Mouse (Mus musculus) mouse embryonic stem cell (cell line): ENCODE results near the gene Phex.

Source experiments
- in situ Hi-C, 2 experiments: fragments of 300-500 bp; cut with MboI; formaldehyde crosslinking; loops; 1 replicate in 1 of 2; 3 replicates in 1 of 2; pipeline ENCODE4 v1.14.3; 2019 to 2020; ENCODE audit warnings: low sequenced_read_pairs in 2 of 2, low pct_unique_long_range_greater_than_20kb in 1 of 2, mixed read lengths in 1 of 2; ENCODE audit not compliant: unreplicated experiment in 1 of 2

The Phex gene

DNA sequence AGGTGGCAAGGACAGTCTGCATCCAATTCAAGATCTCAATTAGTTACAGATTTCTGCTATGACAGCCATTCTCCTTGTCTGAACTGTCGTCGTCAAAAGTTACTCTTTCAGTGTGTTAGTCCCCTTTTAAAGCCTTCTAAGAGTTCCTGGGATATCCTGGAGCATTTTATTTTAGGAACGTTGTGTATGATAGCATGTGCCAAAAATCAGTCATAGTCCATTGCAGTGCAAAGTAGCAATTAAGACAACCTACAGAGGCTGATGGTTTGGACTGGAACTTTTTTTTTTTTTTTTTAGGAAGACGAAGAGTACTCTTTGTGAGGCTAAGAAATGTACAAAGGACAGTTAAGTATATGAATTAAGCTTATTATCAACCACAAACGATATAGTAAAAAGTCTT is at the start of gene Phex:
Gene Phex, minus strand, starts transcription at position 101 of the 400 bp plus-strand sequence.
- in situ Hi-C loops: no loop called here

DNA sequence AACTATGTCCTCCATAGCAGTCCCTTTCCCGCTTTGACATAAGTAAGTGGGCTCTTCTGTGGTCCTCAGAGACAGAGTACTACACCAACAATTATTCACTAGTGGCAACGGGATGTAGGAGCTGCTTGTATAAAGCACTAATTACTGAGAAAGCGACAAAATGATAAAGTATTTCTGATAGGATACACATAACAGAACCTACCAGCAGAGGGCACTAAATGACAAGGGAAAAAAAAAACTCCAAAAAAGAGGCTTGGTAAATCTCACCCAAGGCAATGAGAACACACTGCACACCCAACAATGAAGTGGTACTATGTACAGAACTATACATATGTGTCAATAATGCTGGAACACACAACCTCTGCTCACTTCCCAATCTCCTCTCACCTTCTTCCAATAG is 47.6 kb upstream of the Phex start:
- in situ Hi-C loops: no loop called here

DNA sequence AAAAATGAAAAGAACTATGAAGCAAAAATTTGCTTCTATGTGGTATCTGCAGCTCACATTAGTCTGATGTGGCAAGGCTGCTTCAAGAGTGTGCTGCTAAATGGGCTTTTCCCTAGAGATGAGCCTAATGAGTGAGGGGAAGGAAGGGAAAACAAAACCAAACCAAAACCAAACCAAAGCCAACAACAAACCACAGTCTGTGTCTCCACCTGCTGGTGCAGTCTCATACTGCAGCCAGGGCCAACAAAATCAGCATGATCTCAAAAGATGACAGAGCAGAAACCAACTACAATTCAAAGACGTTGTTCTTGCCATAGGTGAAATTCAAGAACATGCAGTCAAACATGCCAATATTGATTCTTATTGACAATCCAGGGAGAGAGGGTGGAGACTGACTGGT is 39.3 kb upstream of the Phex start:
- in situ Hi-C loops: loop anchor here in 1 of 2 experiments (10.0 kb wide), 1 partner anchor 80 kb away; no protein-coding TSS in a partner anchor

DNA sequence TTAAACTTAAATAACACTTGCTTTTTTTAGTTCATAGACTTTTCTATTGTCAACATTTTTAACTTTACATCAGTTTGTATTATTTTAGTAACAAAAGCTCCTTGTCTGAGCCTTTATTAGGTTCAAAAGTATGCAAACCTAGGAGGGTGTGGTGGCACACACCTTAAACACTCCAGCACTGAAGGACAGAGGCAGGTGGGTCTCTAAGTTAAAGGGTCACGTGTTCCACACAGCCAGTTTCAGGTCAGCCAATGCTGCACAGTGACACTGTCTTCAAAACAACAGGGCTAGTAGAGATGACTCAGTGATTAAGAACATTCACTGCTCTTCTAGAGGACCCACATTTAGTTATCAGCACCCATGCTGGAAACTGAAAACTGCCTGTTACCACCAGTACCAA is 33.9 kb upstream of the Phex start:
- in situ Hi-C loops: no loop called here

DNA sequence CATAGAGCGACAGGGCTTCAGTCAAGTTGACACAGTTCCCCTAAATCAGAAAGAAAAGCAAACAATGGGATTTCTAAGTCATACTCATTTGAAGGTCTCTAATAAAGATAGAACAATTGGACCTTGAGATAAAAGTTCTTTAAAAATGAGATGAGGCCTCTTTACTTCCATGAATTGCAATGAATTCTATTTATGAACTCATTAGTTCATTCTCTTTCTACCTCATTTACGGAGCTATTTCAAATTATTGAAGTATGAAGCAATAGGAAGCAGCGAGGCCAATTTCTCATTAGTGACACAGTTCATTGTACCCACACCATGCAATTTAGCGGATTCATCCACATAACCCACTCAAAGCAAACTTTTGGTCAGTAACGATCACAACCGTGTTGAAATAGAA is 32.3 kb upstream of the Phex start:
- in situ Hi-C loops: no loop called here

DNA sequence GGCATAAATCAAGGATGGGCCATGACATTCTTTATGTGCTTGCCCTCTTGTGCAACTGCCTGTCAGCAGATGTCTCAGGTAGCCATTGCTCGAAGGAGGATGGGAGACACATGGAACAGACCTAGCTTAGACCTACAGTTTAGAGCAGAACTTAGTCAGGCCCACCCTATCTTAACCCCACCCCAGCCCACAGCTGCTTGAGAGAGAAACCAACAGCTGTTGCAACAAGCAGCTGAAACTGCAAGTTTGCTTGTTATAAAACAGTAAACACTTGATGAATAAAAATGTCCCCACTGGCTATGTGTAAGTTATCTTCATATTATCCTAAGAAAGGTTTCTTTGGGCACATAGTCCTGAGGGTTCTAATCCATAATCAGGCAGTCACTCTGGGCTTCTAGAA is 19.7 kb upstream of the Phex start:
- in situ Hi-C loops: no loop called here

DNA sequence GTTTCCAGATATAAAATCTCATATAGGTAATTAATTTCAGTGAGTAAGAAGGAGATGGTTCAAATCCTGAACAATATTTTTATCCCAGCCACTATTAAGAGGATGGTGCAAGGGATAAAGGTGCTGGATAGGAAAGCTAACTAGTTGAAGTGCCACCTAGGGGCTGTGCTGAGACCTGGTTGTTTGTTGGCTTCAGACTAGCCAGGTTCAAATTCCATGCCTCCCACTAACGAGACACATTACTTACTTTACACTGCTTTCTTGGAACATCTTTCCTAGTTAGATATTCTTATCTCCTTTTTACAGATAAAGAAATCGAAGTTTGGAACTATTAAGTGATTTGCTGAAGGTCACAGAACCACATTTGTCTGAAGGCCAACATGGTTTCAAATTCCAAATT is 4.3 kb upstream of the Phex start:
- in situ Hi-C loops: no loop called here

DNA sequence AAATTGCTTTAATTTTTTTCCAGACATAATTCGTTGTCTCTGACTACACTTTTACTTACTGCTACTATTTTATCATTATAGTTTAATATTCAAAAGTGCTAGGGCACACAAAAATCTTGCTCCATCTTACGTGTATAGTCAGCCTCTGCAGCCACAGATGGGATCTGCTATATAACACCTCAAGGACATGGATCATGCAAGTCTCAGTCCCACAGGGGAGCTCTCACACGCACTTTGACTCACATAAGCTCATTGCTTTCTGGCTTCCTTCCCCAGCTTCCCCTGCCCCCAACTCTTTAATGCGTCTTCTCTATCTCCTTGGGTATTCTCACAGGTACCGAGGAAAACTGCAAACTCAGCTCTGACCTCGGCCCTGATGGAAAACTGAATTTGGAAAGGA is 10.2 kb downstream of the Phex start:
- in situ Hi-C loops: no loop called here

DNA sequence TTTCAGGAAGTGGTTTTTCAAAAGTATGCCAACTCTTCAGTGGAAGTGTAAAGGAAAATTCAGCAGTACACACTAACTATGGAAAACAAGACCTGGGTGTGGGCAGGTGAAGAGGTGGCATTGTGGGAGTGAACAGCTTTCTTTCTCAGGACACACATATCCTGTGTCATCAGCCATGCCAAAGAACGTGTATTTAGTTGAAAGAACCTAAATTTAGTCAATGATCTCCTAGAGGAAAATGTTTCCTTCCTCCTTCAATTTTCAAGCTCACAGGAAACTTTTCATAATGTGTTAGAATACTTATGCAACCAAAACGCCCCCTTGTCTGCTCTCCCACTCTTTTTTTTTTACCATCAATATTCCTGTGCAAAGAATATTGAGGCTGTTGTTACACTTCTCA is 23.9 kb downstream of the Phex start:
- in situ Hi-C loops: no loop called here

DNA sequence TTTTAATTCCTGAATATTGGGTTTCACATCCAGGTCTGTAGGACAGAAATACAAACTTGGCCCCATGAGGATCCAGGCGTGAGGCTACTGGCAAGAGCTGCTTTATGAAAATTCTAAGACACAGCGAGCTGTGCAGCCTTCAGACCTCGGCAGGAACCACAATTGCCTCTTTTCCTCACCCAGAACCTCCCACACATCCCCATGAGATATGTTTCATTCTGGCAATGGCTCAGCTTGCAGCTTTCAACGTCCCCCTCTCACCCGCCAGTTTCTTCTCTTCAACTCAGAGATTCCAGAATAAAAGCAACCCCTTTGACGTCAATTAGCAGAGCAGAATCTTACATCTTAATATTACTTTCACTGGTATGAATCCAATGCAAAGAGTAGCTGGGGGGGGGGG is 25.0 kb downstream of the Phex start:
- in situ Hi-C loops: no loop called here

DNA sequence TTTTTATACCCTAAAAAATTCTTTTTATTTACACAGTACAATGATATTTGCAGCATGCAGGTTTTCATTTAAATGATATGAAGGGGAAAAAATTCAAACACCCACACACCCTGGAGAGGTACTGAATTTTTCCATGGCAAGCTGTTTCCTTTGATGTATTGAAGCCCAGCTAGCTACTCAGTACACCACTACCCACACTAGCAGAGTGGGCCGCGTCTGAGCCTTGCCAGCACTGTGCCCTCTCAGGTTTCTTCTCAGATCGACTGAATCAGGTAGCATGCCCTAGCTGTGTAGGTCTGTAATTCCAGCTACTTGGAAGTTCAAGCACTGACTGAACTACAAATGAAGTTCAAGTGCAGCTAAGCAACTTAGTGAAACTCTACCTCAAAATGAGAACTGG is 26.7 kb downstream of the Phex start:
- in situ Hi-C loops: no loop called here

DNA sequence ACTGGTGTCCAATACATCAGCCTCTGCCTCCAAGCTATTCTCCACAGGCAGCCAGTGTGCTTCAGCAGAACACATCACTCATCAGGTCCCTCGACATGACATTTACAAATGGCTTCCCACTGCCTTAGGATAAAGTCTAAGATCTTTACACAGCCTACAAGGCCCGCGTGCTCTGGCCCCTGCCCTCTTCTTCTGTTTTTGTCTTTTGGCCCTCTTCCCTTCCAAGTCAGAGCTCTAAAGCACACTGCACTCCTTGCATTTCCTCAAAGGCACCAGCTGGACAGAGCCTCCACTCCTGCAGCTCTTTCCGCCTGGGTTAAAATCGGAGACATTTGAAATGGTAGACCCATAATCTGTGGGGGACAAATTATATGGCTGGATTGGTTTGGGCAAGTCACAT is 28.1 kb downstream of the Phex start:
- in situ Hi-C loops: no loop called here

DNA sequence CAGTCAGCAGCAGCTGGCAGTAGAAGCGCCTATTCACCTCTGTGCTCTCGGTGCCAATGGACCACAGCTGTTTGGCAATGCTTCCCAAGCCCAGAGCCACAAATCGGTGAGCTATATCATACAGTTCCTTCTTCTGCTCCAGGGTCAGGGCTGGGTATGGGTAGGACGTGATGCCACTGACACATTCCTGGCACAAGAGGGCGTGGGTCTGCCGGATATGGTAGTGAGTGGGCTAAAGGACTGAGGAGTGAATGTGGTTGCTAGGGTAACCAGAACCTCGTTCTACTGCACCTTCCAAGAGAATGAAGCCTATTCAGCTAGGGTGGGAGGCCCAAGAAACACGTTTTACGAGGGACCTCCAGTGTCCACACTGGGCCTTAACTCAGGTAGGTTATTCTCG is 36.3 kb downstream of the Phex start:
- in situ Hi-C loops: loop anchor here in 1 of 2 experiments (10.0 kb wide), 1 partner anchor 76 kb away; no protein-coding TSS in a partner anchor

DNA sequence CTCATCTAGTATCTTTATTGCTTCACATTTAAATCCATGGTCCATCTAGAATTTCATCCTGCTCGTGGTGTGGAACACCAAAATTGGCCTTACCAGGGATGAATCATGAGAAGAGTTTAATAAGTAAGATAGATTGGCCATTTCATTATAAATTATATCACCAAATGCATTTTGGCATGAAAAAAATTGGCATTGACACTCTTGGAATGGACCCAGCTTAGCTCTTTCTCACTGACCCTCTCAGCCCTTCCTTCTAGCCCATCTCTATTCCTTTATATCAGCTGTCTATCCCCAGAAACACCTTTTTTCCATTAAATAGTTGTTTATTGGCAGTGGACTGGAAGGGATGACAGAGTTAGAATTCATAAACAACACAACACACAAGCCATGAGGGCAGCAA is 37.7 kb downstream of the Phex start:
- in situ Hi-C loops: loop anchor here in 1 of 2 experiments (10.0 kb wide), 1 partner anchor 77 kb away; no protein-coding TSS in a partner anchor

DNA sequence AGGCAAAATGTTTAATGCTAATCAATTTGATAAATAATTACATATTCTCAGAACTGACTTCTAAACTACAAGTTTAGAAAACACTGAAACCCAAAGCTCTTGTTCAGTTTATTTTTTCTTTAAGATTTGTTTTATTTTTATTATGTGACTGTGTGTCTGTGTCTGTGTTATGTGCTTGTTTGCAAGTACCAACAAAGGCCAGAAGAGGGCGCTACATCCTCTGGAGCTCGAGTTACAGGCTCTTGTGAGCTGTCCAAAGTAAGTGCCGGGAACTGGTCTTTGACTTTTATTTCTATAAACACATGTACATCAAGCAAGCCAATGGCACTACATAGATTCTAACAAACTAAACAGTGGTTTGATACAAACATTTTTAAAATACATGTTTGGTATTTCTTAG is 41.2 kb downstream of the Phex start:
- in situ Hi-C loops: loop anchor here in 1 of 2 experiments (10.0 to 25.0 kb wide), 2 partner anchors 81 to 288 kb away; no protein-coding TSS in a partner anchor

DNA sequence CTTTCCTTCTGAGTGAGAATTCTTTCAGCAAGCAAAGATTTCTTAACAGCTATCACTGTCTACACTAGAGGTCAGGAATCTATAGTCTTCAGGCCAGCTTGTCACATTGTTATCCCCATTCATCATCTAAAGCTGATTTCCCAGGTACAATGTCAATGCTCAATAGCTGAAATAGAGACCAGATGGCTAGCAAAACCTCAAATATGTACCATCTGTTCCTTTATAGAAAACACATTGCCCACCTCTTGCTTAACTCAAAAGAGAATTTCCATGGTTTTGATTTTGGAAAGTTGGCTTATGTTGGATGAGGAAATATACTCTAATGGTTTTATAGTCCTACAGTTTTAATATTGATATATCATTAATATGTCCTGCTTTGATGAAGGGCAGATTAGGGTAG is 45.9 kb downstream of the Phex start:
- in situ Hi-C loops: loop anchor here in 1 of 2 experiments (25.0 kb wide), 1 partner anchor 293 kb away; no protein-coding TSS in a partner anchor

DNA sequence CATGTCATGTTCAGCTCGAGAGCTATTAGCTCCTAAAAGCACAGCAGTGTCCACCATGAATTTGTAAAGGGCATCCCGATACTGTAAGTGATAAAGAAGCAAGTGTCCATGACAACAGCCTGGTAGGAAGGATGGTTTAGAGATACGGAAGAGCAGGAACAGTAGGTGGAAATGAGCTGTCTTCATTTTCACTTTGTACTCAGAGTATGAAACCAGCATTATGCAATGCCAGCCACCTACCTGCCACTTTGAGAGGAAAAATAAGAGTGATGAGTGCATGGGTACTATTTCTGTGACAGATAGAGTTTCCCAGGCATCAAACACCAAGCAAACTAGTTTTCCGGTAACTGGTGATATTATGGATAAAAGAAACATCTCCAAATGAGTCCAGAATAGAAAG is 59.6 kb downstream of the Phex start:
- in situ Hi-C loops: loop anchor here in 1 of 2 experiments (25.0 kb wide), 1 partner anchor 307 kb away; no protein-coding TSS in a partner anchor

DNA sequence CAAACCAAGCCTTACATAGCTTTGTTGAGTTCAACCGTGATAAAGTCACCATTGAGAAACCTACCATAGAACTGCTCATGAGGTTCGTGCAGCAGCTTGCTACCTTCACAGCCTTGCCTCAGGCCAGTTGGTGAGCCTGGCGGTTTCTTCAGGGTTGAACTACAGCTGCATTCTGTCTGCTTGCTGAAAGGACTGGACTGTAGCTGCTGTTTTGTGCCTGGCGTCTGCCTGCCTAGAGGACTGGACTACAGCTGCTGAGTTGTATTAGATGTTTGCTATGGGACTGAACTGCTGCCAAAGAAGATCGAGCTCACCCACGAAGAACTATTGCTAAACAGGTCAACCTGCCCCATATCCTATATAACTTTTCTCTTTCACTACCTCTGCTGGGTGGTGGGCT is 68.9 kb downstream of the Phex start:
- in situ Hi-C loops: no loop called here

DNA sequence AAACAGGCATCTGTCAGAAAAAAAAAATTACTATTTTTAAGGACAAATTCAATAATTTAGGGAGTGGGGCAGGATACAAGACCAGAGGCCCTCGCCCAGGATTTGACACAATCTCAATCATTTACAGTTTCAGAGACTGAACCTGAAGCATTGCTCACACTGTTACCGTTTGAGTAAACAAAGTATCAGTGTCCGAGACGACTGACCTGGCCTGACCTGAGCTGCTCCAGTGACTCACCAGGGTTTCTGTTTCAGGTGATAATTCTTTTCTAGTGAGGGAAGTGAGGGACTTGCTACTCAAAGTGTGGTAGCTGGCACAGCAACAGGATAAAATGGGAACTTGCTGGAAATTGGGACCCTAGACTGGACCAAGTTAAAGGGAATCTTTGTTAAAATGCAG is 80.4 kb downstream of the Phex start:
- in situ Hi-C loops: no loop called here

DNA sequence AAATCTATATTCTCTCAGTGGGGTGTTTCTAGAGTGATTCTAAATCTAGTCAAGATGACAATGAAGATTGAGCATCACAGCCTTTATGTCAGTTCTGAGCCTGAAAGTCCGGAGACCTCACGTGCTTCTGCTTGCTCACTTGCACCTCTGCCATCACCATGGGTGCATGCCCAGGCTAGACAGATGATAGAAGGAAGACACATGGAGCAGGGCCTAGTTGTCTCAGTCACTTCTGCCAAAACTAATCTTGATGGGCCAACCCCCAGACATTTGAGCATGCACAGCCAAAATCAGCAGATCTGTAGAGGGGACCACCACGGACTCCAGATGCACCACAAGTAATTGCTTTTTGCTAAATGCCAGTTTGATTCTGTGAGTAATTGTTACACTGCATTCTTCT is 85.3 kb downstream of the Phex start:
- in situ Hi-C loops: no loop called here

DNA sequence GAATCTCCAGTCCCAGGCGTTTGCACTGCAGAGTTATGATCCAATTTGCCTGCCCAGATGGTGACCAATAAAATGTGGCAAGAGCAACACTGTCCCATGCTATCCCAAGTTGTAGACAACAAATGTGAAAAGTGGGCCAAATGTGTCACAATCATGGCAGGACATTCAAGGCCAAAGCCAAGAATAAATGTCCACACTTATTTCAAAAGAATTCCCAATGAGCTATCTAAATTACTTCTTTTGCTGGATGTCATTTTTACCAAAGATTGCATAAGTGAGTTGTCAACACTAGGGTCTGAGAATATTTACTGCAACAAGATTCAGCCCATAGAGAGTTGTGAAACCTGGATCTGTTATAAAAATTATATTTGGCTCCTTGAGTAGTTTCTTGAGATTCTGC is 86.7 kb downstream of the Phex start:
- in situ Hi-C loops: no loop called here
